In genomic region chr11:23430013-23430412, GRCm38 (mm10) we compare ENCODE assay signal across 30 mouse cellular contexts.
DNase-seq lines count a peak whose midpoint lies in the region; ATAC-seq and TF ChIP-seq lines count a peak whose summit lies in the region.
"Had no signal": no experiment of that assay in that cellular context is flagged by ENCODE, and none has a peak within 500 bp of the region (broad histone marks: within the 10 kb centered on the region; RNA-seq: fewer than 3 reads in every experiment).

No protein-coding gene starts in this region.

- peaks cover 58% of the 10 kb centered on the region for H3K36me3 ChIP-seq in neural tube, embryonic 15.5 days

- no peak overlapping the region for H3K9ac ChIP-seq in neural tube, embryonic 15.5 days (replicated peaks)
- H3K9ac ChIP-seq: embryonic facial prominence, embryonic 15.5 days; forebrain, embryonic 12.5 days; forebrain, postnatal 0 days; heart, embryonic 15.5 days; hindbrain, embryonic 12.5 days; limb, embryonic 15.5 days; midbrain, embryonic 15.5 days had no signal

- ATAC-seq in Patski, result no peak
- no peak for ATAC-seq in neural tube, embryonic 15.5 days (ENCODE audit: low FRiP score)
- ATAC-seq: forebrain, postnatal 0 days; hindbrain, postnatal 0 days; intestine, embryonic 16.5 days; midbrain, embryonic 15.5 days had no signal

- no peaks in the 10 kb centered on the region for H3K9me3 ChIP-seq in neural tube, embryonic 15.5 days (replicated peaks)
- H3K9me3 ChIP-seq: embryonic facial prominence, embryonic 10.5 days; embryonic facial prominence, embryonic 15.5 days; forebrain, embryonic 12.5 days; heart, embryonic 10.5 days; heart, embryonic 15.5 days; hindbrain, embryonic 12.5 days; limb, embryonic 10.5 days; limb, embryonic 15.5 days; midbrain, embryonic 15.5 days had no signal

- CTCF ChIA-PET in Patski (lab: Charles Lee), result interaction anchor here (1.2 kb wide), 1 partner anchor 10 kb away, joined by 3 read pairs; no protein-coding TSS in a partner anchor

- H3K4me3 ChIP-seq in gastrocnemius, adult 2 months, result no peak overlapping the region
- no peak overlapping the region for H3K4me3 ChIP-seq in left cerebral cortex, adult 2 months
- H3K4me3 ChIP-seq in neural tube, embryonic 15.5 days (replicated peaks), result no peak overlapping the region
- H3K4me3 ChIP-seq: embryonic facial prominence, embryonic 10.5 days; embryonic facial prominence, embryonic 15.5 days; forebrain, embryonic 12.5 days; heart, embryonic 10.5 days; heart, embryonic 15.5 days; hindbrain, embryonic 12.5 days; limb, embryonic 10.5 days; limb, embryonic 15.5 days; midbrain, embryonic 15.5 days had no signal

- no peaks in the 10 kb centered on the region for H3K27me3 ChIP-seq in Patski
- H3K27me3 ChIP-seq in neural tube, embryonic 15.5 days (replicated peaks), result no peaks in the 10 kb centered on the region
- H3K27me3 ChIP-seq: embryonic facial prominence, embryonic 15.5 days; forebrain, embryonic 12.5 days; heart, embryonic 15.5 days; hindbrain, embryonic 12.5 days; limb, embryonic 15.5 days; midbrain, embryonic 15.5 days had no signal

- intact Hi-C loops in gastrocnemius, adult 2 months (cut with DNase I), result no loop called here
- intact Hi-C loops in left cerebral cortex, adult 2 months (cut with DNase I), result no loop called here
- intact Hi-C loops in left cerebral cortex, postnatal 14 days (cut with DNase I), result no loop called here

- POLR2A ChIA-PET in Patski (lab: Charles Lee), result no interaction called here

- WGBS in neural tube, embryonic 15.5 days, result 96% methylated on average over 2 of the region's 2 CpGs

- no peak for DNase-seq in gastrocnemius, adult 2 months
- no peak for DNase-seq in gastrocnemius, postnatal 4 days (ENCODE audit: low spot score in 2 of 2)
- no peak for DNase-seq in left cerebral cortex, adult 2 months (ENCODE audit: extremely low spot score in 1 of 2, low spot score in 2 of 2)
- DNase-seq in left cerebral cortex, postnatal 14 days (ENCODE audit: low spot score in 2 of 2), result no peak
- DNase-seq in 3T3-L1 (ENCODE audit: low read depth, low spot score), result peak; percentile 34
- no peak for DNase-seq in Patski (ENCODE audit: low read depth, low spot score)
- no peak for DNase-seq in Muller cell, postnatal 12 days (ENCODE audit: inconsistent ontology term)
- DNase-seq: adrenal gland, postnatal 10 days; cerebellum, adult 11 months; cerebellum, postnatal 10 days; forebrain, postnatal 0 days; gastrocnemius, postnatal 10 days; kidney, postnatal 14 days; lung, adult 2 months; lung, postnatal 10 days; right cerebral cortex, postnatal 4 days; thymus, adult 2 months; thymus, postnatal 4 days had no signal

- H3K4me2 ChIP-seq in neural tube, embryonic 15.5 days, result no peak overlapping the region
- H3K4me2 ChIP-seq: embryonic facial prominence, embryonic 15.5 days; forebrain, embryonic 12.5 days; heart, embryonic 15.5 days; hindbrain, embryonic 12.5 days; limb, embryonic 15.5 days; midbrain, embryonic 15.5 days had no signal

- TF ChIP-seq CTCF in gastrocnemius, adult 2 months (IDR thresholded peaks at IDR 0.05), result peak; percentile 11; the same call in 1 of the 2 replicates
- TF ChIP-seq CTCF in left cerebral cortex, adult 2 months (IDR thresholded peaks at IDR 0.05), result peak; percentile 19
- peak; percentile 51 for TF ChIP-seq CTCF in Patski (IDR thresholded peaks at IDR 0.05)

- in situ Hi-C loops in Patski (cut with MboI; ENCODE audit: low pct_unique_long_range_greater_than_20kb), result no loop called here

- no peak overlapping the region for H3K27ac ChIP-seq in gastrocnemius, adult 2 months
- H3K27ac ChIP-seq in left cerebral cortex, adult 2 months, result no peak overlapping the region
- H3K27ac ChIP-seq in neural tube, embryonic 15.5 days (replicated peaks), result no peak overlapping the region
- H3K27ac ChIP-seq: embryonic facial prominence, embryonic 10.5 days; embryonic facial prominence, embryonic 15.5 days; forebrain, embryonic 12.5 days; heart, embryonic 10.5 days; heart, embryonic 15.5 days; hindbrain, embryonic 12.5 days; hindbrain, postnatal 0 days; limb, embryonic 10.5 days; limb, embryonic 15.5 days; midbrain, embryonic 15.5 days had no signal

- H3K4me1 ChIP-seq in neural tube, embryonic 15.5 days, result no peaks in the 10 kb centered on the region
- H3K4me1 ChIP-seq: embryonic facial prominence, embryonic 10.5 days; embryonic facial prominence, embryonic 15.5 days; forebrain, embryonic 12.5 days; hindbrain, embryonic 12.5 days; limb, embryonic 10.5 days; limb, embryonic 15.5 days; midbrain, embryonic 15.5 days had no signal
